Mouse (Mus musculus) cerebellum, adult (tissue): ENCODE results near the gene Rps19.
"Not testable (repeated sequence)": the region's sequence is repeated elsewhere in the genome, so short reads cannot be mapped to it uniquely, and the experiment has no call there.

Experiments
- ATAC-seq: cut with Nextera tagmentation; 2 replicates; pipeline ENCODE4 v1.9.2; 2017; ENCODE audit warnings: mild to moderate bottlenecking, moderate library complexity, mixed read lengths; ENCODE audit not compliant: insufficient number of reproducible peaks, low FRiP score, low TSS enrichment

The Rps19 gene

DNA sequence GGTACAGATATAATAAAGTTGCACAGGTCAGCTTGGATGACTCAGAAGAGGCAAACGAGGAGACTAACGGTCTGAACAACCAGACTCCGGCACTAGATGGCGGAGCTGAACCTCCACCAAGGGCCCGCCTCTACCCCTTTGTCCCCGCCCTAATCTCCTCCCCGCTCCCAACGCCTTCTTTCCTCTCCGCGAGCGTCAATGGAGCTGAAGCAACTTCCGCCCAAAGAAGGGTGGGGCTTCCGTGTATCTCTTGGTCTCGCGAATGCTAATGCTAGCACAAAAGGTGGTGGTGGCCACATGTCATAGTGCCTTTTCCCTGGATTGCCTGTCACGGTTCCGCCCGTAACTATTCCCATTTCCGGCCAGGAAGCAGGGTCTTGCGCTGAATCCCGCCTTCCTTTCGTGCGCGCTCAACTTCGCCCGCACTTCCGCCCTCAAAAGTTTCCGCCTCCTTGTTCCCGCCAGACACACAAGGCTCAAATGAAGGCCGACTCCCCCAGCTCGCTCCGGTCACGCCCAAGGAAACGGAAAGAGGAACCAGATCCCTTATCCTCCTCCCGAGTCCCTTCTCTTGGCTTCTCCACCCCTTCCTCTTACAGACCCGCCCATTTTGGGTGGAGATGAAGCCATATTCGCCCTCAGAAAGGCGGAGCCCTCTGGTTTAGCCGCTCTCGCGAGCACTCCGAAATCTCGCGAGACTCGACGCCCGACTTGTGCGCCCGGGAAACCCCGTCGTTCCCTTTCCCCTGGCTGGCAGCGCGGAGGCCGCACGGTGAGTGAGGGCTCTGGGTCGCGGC lies at the start of gene Rps19:
Gene Rps19 (plus strand): TSS at position 476 of the 797 bp plus-strand sequence.
- peak; percentile 87 for ATAC-seq

GRCm38 (mm10) chr7:24838732-24839409 lies 45.3 kb upstream of the Rps19 start:
- not testable (repeated sequence) for ATAC-seq

DNA sequence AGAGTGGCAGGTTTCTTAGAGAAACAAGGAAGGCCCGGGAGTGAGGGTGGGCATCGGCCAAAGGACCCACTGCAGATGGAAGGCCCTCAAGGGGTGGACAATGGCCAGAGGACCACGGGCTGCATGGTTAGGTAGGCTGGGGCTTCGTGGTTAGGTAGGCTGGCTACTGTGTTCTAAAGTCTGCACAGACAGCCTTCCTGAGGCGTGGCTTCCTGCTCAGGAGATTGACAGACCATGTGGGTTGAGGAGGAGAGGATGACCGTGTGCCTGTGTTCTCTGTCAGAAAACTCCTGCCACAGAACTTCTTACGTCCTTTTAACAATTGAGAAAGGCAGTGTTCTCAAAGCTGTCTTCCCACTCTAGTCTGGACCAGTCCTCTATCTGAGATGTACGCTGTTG lies 44.8 kb upstream of the Rps19 start:
- no peak for ATAC-seq

GRCm38 (mm10) chr7:24840331-24840730 lies 43.8 kb upstream of the Rps19 start:
- ATAC-seq: no peak

DNA sequence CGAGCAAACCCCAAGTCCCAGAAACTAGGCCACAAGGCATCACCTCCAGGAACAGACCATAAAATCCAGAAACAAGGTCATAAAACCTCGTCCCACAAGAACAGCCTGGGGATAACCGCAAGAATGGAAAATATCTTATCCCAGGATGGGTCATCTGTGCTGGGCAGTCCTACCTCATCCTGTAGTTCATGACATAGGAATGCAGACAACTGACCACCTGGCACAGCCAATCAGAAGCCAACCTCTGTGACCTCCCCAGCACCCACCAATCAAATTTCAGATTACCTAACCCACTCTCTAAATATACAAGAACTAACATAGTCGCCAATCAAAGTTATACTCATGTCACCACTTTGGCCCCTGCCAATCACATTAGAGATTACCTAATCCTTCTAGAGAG lies 43.2 kb upstream of the Rps19 start:
- no peak for ATAC-seq

DNA sequence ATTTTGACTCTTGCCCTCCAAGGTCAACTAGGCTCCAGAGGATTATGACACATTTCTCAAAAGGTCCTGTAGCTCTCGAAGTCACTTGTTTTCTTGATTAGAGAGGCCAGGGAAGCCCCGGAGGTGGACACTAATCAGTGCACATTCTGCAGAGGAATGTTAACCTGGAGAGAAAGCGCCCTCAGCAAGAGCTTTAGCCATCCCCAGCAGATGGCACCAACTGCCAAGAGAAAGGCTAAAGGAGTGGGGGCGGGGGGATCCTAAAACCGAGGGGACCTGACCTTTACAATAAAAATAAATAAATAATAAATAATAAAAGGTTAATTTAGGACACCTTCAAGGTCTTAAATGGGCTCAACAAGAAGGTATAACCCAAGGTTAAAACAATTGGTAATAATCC lies 40.0 kb upstream of the Rps19 start:
- no peak for ATAC-seq

GRCm38 (mm10) chr7:24845181-24845580 lies 39.0 kb upstream of the Rps19 start:
- ATAC-seq: no peak

GRCm38 (mm10) chr7:24845713-24846112 lies 38.5 kb upstream of the Rps19 start:
- ATAC-seq: no peak

DNA sequence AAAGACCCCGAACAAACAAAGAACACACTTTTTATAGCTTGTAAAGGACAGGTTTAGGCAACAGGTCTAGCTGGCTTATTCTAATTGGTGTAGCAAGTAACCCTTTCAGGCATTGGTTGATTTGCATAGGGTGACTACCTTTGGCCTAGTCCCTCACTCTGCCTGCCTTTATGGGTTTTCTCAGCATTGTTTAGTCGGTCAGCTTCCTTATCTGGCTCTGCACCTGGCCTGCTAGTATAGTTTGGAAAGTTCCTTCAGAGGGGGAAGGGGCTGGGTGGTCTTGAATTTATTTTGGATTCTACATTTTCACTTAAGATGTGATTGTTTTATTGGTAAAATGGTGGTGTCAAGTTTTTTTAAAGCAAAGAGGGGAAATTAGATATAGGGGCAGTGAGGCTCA lies 37.6 kb upstream of the Rps19 start:
- ATAC-seq: not testable (repeated sequence)

GRCm38 (mm10) chr7:24850162-24850561 lies 34.0 kb upstream of the Rps19 start:
- ATAC-seq: no peak

DNA sequence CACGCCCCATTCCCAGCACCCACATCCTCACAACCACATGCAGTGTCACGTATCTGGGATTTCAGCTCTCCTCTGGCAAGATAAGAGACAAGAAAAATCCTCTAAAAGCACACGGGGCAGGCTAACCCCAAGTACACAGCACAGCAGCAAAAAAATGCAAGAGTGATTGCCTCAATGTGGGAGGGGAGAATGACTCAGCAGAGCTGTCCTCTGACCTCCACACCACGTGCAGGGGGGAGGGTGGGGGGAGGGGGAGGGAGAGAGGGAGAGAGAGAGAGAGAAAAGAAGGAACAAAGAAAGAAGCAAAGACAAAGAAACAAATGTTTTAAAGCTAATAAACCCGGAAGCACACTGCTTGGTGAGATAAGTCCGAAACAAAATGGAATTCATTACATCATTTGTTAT lies 33.3 kb upstream of the Rps19 start:
- no peak for ATAC-seq

GRCm38 (mm10) chr7:24851596-24852325 lies 32.4 kb upstream of the Rps19 start:
- no peak for ATAC-seq

DNA sequence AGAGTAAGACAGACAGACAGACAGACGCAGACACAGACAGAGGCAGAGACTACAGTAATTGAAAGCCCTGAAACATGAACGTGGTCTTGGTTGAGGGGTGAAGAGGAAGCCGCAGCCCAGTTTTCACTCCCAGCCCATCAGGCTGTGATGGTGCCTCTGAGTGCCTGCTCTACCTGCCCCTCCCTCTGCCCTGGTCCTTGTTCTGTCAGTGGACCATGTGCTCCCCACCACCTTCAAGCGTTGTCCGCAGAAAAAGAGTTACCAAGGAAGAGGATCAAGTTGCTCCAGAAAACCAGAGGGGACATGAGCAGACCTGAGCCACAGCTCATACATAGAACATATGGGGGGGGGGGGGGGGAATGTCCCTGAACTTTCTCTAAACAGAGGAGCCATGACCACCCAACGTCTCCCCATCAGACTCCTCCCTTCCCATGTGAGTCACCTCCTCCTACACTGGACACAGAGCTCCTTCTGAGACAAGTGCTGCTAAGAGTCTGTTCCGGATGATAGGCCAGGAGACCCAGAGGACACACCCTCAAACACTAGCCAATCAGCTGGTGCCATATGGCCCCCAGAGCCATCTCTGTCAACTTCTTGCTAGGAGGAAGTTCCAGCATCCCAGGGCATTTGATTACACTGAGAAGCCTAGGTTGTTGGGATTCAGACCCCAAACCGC lies 31.5 kb upstream of the Rps19 start:
- no peak for ATAC-seq

GRCm38 (mm10) chr7:24853233-24853563 lies 31.0 kb upstream of the Rps19 start:
- no peak for ATAC-seq

DNA sequence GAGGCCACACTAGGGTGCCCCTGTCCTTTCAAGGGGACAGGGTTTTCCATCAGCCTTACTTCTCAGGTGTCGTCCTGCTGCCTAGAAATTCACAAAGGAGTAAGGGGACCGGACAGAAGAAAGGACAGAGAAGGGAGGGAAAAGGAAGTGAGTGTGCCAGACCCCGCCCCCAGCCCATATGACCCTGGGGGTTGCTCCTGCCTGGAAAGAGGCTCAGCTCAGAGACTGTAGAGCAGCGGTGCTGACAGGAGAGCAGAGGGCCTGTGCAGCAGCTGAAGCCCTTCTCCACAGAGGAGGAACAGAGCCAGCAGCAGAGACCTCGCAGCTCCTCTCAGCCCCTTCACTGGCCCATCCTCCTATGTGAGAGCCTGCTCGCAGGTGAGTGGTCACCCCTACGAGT lies 30.5 kb upstream of the Rps19 start:
- ATAC-seq: no peak

DNA sequence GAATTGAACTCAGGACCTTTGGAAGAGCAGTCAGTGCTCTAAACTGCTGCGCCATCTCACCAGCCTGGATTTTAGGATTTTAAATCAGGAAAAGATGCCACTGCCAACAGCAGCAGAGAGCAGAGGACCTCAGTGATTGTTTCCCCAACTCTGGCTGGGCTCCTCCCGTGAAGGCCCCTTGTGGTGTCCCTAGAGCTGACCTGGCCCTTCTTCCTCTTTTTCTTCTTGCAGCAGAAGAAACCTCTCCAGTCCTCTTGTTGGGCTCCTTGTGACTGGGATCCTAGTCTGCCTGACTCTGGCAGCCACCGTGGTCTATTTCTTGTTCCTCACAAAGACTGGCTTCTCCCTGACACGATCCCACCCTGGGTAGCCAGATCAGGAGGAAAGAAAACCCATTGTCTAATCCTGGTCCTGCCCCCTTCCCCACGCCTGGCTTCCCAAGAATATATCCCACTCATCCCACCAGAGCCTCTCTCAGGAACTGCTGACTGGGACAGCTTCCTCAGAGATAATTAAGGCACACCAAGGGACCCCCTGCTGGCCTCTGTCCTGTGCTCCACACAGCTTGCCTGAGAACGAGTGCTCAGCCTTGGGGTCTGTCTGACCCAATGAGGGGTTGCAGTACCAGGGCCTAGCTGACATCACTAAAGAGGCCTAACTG lies 27.6 kb upstream of the Rps19 start:
- ATAC-seq: no peak

GRCm38 (mm10) chr7:24859234-24859633 lies 24.9 kb upstream of the Rps19 start:
- ATAC-seq: no peak

- ATAC-seq: no peak
Observed at GRCm38 (mm10) chr7:24861913-24862312, 22.3 kb upstream of the Rps19 start, which contains the start of gene Gm9844. TSS of gene Gm9844 (plus strand) at chr7:24862213.

GRCm38 (mm10) chr7:24862853-24863252 lies 21.3 kb upstream of the Rps19 start:
- no peak for ATAC-seq

- ATAC-seq: no peak
Observed at GRCm38 (mm10) chr7:24864156-24864555, 20.0 kb upstream of the Rps19 start.
